Mouse (Mus musculus): ENCODE results near the gene Lpp. TPM values are rescaled to one million over a fixed set of nuclear protein-coding genes. Genes with fewer than 3 reads are reported as not detected.

Lpp gene
- polyA plus RNA-seq, 1 experiment from 2014 or later, result 23.3 TPM

- 50% methylated on average over 3 of the region's 3 CpGs for WGBS
- H3K27ac ChIP-seq (replicated peaks; ENCODE audit: low read depth, low read length), result no peak overlapping the region
- no peaks in the 10 kb centered on the region for H3K9me3 ChIP-seq (replicated peaks; ENCODE audit: control insufficient read depth, low read length)
- H3K9ac ChIP-seq (replicated peaks; ENCODE audit: low read length), result no peak overlapping the region
- H3K4me1 ChIP-seq (ENCODE audit: control insufficient read depth, insufficient read depth, low read length), result no peaks in the 10 kb centered on the region
- H3K4me3 ChIP-seq (ENCODE audit: low read depth, low read length), result no peak overlapping the region
- ATAC-seq (replicated peaks; ENCODE audit: insufficient number of reproducible peaks, low FRiP score, low TSS enrichment, low read depth) (no peak), DNase-seq (ENCODE audit: low spot score) (no peak)
- no peak overlapping the region for H3K4me2 ChIP-seq (ENCODE audit: low read depth, low read length)
- H3K27me3 ChIP-seq (ENCODE audit: control insufficient read depth, insufficient read depth, low read length), result no peaks in the 10 kb centered on the region
- no peaks in the 10 kb centered on the region for H3K36me3 ChIP-seq (replicated peaks; ENCODE audit: control insufficient read depth, insufficient read depth, low read depth, low read length)
Measured at GRCm38 (mm10) chr16:24897641-24898040, 504.3 kb downstream of the Lpp start.

DNA sequence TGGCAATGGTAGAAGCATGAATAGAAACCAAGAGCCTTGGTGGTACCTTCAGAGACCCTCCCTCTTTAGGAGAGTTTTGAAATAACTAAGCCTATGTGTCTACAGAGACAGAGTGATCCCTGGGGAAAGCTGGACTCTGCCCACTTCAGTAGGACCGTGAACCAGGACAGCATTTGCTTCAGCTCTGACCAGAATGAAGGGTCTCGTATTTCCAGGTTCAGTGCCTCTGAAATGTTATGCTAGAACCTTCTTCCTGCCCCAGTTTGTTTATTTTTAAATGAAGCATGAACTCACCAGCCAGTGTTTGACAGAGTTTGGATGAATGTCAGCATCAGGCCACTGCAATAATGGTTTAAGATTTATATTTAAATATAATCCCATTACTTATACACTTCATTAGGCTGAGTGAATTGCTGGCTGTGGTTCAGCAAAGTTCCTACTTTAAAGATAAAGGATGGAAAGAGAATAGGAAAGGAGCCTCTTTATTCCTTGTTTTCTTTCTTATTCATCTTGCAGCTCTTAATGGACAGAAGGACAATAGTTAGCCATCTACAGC lies 507.0 kb downstream of the Lpp start:
- no peak overlapping the region for H3K9ac ChIP-seq (replicated peaks; ENCODE audit: low read length)
- ATAC-seq (replicated peaks; ENCODE audit: insufficient number of reproducible peaks, low FRiP score, low TSS enrichment, low read depth) (no peak), DNase-seq (ENCODE audit: low spot score) (peak; percentile 19)

GRCm38 (mm10) chr16:24901139-24901859 lies 508.0 kb downstream of the Lpp start:
- H3K9me3 ChIP-seq (replicated peaks; ENCODE audit: control insufficient read depth, low read length), result no peaks in the 10 kb centered on the region
- H3K27me3 ChIP-seq (ENCODE audit: control insufficient read depth, insufficient read depth, low read length), result no peaks in the 10 kb centered on the region
- H3K27ac ChIP-seq (replicated peaks; ENCODE audit: low read depth, low read length), result no peak overlapping the region
- H3K36me3 ChIP-seq (replicated peaks; ENCODE audit: control insufficient read depth, insufficient read depth, low read depth, low read length), result no peaks in the 10 kb centered on the region
- 38% methylated on average over 6 of the region's 6 CpGs for WGBS
- no peak overlapping the region for H3K9ac ChIP-seq (replicated peaks; ENCODE audit: low read length)
- H3K4me2 ChIP-seq (ENCODE audit: low read depth, low read length), result no peak overlapping the region
- peak; percentile 16 for DNase-seq (ENCODE audit: low spot score)
- no peak overlapping the region for H3K4me3 ChIP-seq (ENCODE audit: low read depth, low read length)
- H3K4me1 ChIP-seq (ENCODE audit: control insufficient read depth, insufficient read depth, low read length), result no peaks in the 10 kb centered on the region
- ATAC-seq (replicated peaks; ENCODE audit: insufficient number of reproducible peaks, low FRiP score, low TSS enrichment, low read depth), result no peak

More for the DNA sequence above, 507.0 kb downstream of the Lpp start:
- Histone ChIP-seq H3K27ac (replicated peaks; ENCODE audit: low read depth, low read length) (no peak overlapping the region), H3K4me1 (ENCODE audit: control insufficient read depth, insufficient read depth, low read length) (no peaks in the 10 kb centered on the region), H3K9me3 (replicated peaks; ENCODE audit: control insufficient read depth, low read length) (no peaks in the 10 kb centered on the region), H3K4me3 (ENCODE audit: low read depth, low read length) (no peak overlapping the region), H3K27me3 (ENCODE audit: control insufficient read depth, insufficient read depth, low read length) (no peaks in the 10 kb centered on the region), H3K36me3 (replicated peaks; ENCODE audit: control insufficient read depth, insufficient read depth, low read depth, low read length) (no peaks in the 10 kb centered on the region), H3K4me2 (ENCODE audit: low read depth, low read length) (no peak overlapping the region)
- WGBS, result 40% methylated on average over 2 of the region's 2 CpGs

- no peak overlapping the region for H3K9ac ChIP-seq (replicated peaks; ENCODE audit: low read length)
- no peaks in the 10 kb centered on the region for H3K4me1 ChIP-seq (ENCODE audit: control insufficient read depth, insufficient read depth, low read length)
- DNase-seq (ENCODE audit: low spot score) (no peak), ATAC-seq (replicated peaks; ENCODE audit: insufficient number of reproducible peaks, low FRiP score, low TSS enrichment, low read depth) (no peak)
- H3K4me3 ChIP-seq (ENCODE audit: low read depth, low read length), result no peak overlapping the region
- H3K4me2 ChIP-seq (ENCODE audit: low read depth, low read length), result no peak overlapping the region
- no peak overlapping the region for H3K27ac ChIP-seq (replicated peaks; ENCODE audit: low read depth, low read length)
- H3K27me3 ChIP-seq (ENCODE audit: control insufficient read depth, insufficient read depth, low read length), result no peaks in the 10 kb centered on the region
- H3K36me3 ChIP-seq (replicated peaks; ENCODE audit: control insufficient read depth, insufficient read depth, low read depth, low read length), result no peaks in the 10 kb centered on the region
- 87% methylated on average over 1 of the region's 1 CpGs for WGBS
- no peaks in the 10 kb centered on the region for H3K9me3 ChIP-seq (replicated peaks; ENCODE audit: control insufficient read depth, low read length)
Measured at GRCm38 (mm10) chr16:24902111-24902510, 508.8 kb downstream of the Lpp start.

GRCm38 (mm10) chr16:24908926-24909325 lies 515.6 kb downstream of the Lpp start:
- H3K4me2 ChIP-seq (ENCODE audit: low read depth, low read length), result no peak overlapping the region
- WGBS, result 90% methylated on average over 1 of the region's 1 CpGs
- H3K27me3 ChIP-seq (ENCODE audit: control insufficient read depth, insufficient read depth, low read length), result no peaks in the 10 kb centered on the region
- H3K36me3 ChIP-seq (replicated peaks; ENCODE audit: control insufficient read depth, insufficient read depth, low read depth, low read length), result no peaks in the 10 kb centered on the region
- no peak overlapping the region for H3K4me3 ChIP-seq (ENCODE audit: low read depth, low read length)
- no peak overlapping the region for H3K9ac ChIP-seq (replicated peaks; ENCODE audit: low read length)
- H3K4me1 ChIP-seq (ENCODE audit: control insufficient read depth, insufficient read depth, low read length), result no peaks in the 10 kb centered on the region
- ATAC-seq (replicated peaks; ENCODE audit: insufficient number of reproducible peaks, low FRiP score, low TSS enrichment, low read depth) (no peak), DNase-seq (ENCODE audit: low spot score) (no peak)
- no peaks in the 10 kb centered on the region for H3K9me3 ChIP-seq (replicated peaks; ENCODE audit: control insufficient read depth, low read length)
- no peak overlapping the region for H3K27ac ChIP-seq (replicated peaks; ENCODE audit: low read depth, low read length)

DNA sequence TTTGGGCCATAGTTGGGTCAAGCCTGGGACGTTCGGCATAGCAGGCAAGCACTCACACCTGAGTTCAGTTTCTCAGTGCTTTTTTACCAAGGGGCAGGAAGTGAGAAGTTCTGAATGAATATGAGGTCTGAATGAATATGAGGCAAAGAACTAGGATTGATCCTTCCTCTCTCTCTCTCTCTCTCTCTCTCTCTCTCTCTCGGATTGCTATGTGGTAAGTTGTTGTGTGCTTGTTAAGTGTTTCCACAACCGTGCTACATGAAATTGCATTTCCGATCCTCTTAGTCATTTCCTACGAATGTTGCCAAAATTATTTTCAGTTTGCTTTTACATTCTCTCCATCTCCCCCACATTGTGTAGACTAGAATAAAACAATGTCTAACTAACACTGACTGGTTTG lies 517.0 kb downstream of the Lpp start:
- H3K27ac ChIP-seq (replicated peaks; ENCODE audit: low read depth, low read length), result no peak overlapping the region
- H3K4me1 ChIP-seq (ENCODE audit: control insufficient read depth, insufficient read depth, low read length), result no peaks in the 10 kb centered on the region
- no peaks in the 10 kb centered on the region for H3K27me3 ChIP-seq (ENCODE audit: control insufficient read depth, insufficient read depth, low read length)
- no peak overlapping the region for H3K4me3 ChIP-seq (ENCODE audit: low read depth, low read length)
- ATAC-seq (replicated peaks; ENCODE audit: insufficient number of reproducible peaks, low FRiP score, low TSS enrichment, low read depth) (no peak), DNase-seq (ENCODE audit: low spot score) (no peak)
- H3K9me3 ChIP-seq (replicated peaks; ENCODE audit: control insufficient read depth, low read length), result no peaks in the 10 kb centered on the region
- no peaks in the 10 kb centered on the region for H3K36me3 ChIP-seq (replicated peaks; ENCODE audit: control insufficient read depth, insufficient read depth, low read depth, low read length)
- no peak overlapping the region for H3K4me2 ChIP-seq (ENCODE audit: low read depth, low read length)
- whole genome bisulfite sequencing, result 80% methylated on average over 6 of the region's 6 CpGs
- H3K9ac ChIP-seq (replicated peaks; ENCODE audit: low read length), result no peak overlapping the region

DNA sequence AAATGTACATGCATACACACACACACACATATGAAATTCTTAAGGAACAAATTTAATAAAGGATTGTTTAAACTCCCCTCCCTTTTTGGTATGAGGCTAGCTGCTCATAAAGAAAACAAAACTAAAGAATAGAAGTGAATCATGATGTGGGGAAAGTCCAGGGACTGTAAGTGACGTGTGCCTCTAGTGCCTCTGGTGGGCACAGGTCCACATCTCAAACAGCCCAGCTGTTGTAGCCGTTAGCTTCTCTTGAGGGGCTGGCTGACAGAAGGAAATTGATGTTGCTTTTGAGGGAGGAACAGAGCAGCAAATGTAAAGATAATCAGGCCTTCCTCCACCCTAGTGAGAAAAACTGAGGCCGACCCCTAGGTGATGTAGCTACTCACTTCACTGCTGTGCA lies 517.5 kb downstream of the Lpp start:
- DNase-seq (ENCODE audit: low spot score) (peak; percentile 34), ATAC-seq (replicated peaks; ENCODE audit: insufficient number of reproducible peaks, low FRiP score, low TSS enrichment, low read depth) (no peak)
- H3K9ac ChIP-seq (replicated peaks; ENCODE audit: low read length), result no peak overlapping the region

GRCm38 (mm10) chr16:24912381-24912780 lies 519.1 kb downstream of the Lpp start:
- ATAC-seq (replicated peaks; ENCODE audit: insufficient number of reproducible peaks, low FRiP score, low TSS enrichment, low read depth) (no peak), DNase-seq (ENCODE audit: low spot score) (no peak)
- 76% methylated on average over 1 of the region's 1 CpGs for WGBS
- Histone ChIP-seq H3K4me3 (ENCODE audit: low read depth, low read length) (no peak overlapping the region), H3K9me3 (replicated peaks; ENCODE audit: control insufficient read depth, low read length) (no peaks in the 10 kb centered on the region), H3K9ac (replicated peaks; ENCODE audit: low read length) (no peak overlapping the region), H3K27ac (replicated peaks; ENCODE audit: low read depth, low read length) (no peak overlapping the region), H3K27me3 (ENCODE audit: control insufficient read depth, insufficient read depth, low read length) (no peaks in the 10 kb centered on the region), H3K4me1 (ENCODE audit: control insufficient read depth, insufficient read depth, low read length) (no peaks in the 10 kb centered on the region), H3K36me3 (replicated peaks; ENCODE audit: control insufficient read depth, insufficient read depth, low read depth, low read length) (no peaks in the 10 kb centered on the region), H3K4me2 (ENCODE audit: low read depth, low read length) (no peak overlapping the region)

More for the DNA sequence above, 517.5 kb downstream of the Lpp start:
- Histone ChIP-seq H3K27ac (replicated peaks; ENCODE audit: low read depth, low read length) (no peak overlapping the region), H3K4me2 (ENCODE audit: low read depth, low read length) (no peak overlapping the region), H3K9me3 (replicated peaks; ENCODE audit: control insufficient read depth, low read length) (no peaks in the 10 kb centered on the region), H3K4me1 (ENCODE audit: control insufficient read depth, insufficient read depth, low read length) (no peaks in the 10 kb centered on the region), H3K4me3 (ENCODE audit: low read depth, low read length) (no peak overlapping the region), H3K27me3 (ENCODE audit: control insufficient read depth, insufficient read depth, low read length) (no peaks in the 10 kb centered on the region), H3K36me3 (replicated peaks; ENCODE audit: control insufficient read depth, insufficient read depth, low read depth, low read length) (no peaks in the 10 kb centered on the region)
- WGBS, result 56% methylated on average over 3 of the region's 3 CpGs
